Mouse (Mus musculus): Measurements from ENCODE around the gene Ppp1r27. TPM values are rescaled to one million over a fixed set of nuclear protein-coding genes. Genes with fewer than 3 reads are reported as not detected.

Ppp1r27 gene
- polyA plus RNA-seq, 1 experiment from 2014 or later: not detected

DNA sequence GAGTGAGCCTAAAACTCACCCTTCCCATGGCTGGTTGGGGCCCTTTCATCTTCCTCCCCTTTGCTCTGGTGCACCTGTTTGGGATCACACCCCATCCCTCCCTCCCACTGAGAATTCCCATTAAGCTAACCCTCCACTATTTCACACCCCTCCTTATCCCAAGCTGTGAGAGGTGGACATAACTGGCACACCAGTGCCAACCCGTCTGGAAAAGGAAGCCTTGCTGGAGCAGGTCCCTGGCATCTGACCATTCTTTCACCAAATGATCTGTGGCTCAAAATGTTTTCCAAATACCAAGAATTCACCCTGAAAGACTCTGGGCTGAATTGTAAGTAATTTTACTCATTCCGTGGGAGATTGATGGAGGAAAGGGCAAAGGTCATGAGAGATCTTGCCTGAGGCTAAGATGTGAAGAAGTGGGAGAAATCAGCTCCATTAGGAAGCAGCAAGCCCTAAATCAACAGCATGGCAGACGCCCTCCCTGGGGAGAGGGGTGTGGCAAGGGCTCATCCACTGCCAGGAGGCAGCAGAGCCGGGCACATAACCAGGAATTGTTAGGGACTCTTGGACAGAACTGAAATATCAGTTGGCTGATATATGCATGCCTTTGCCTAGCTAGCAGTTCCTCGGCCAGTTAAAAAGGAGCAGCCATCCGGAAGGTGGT, 38.0 kb downstream of the Ppp1r27 start:
- H3K27ac ChIP-seq (ENCODE audit: low read length): no peak overlapping the region
- no peaks in the 10 kb centered on the region for H3K9me3 ChIP-seq (ENCODE audit: control insufficient read depth, low read length)
- no peak overlapping the region for H3K4me3 ChIP-seq (ENCODE audit: low read length)
- no peak overlapping the region for H3K9ac ChIP-seq (ENCODE audit: low read depth, low read length)
- no peaks in the 10 kb centered on the region for H3K27me3 ChIP-seq (replicated peaks; ENCODE audit: control insufficient read depth, insufficient read depth, low read length)
- ATAC-seq: no peak
- H3K4me1 ChIP-seq (ENCODE audit: control insufficient read depth, insufficient read depth, low read length): peaks cover 22% of the 10 kb centered on the region
- H3K4me2 ChIP-seq (ENCODE audit: low read depth, low read length): no peak overlapping the region
- whole genome bisulfite sequencing: 36% methylated on average over 6 of the region's 6 CpGs
- no peaks in the 10 kb centered on the region for H3K36me3 ChIP-seq (ENCODE audit: control insufficient read depth, insufficient read depth, low read length)

DNA sequence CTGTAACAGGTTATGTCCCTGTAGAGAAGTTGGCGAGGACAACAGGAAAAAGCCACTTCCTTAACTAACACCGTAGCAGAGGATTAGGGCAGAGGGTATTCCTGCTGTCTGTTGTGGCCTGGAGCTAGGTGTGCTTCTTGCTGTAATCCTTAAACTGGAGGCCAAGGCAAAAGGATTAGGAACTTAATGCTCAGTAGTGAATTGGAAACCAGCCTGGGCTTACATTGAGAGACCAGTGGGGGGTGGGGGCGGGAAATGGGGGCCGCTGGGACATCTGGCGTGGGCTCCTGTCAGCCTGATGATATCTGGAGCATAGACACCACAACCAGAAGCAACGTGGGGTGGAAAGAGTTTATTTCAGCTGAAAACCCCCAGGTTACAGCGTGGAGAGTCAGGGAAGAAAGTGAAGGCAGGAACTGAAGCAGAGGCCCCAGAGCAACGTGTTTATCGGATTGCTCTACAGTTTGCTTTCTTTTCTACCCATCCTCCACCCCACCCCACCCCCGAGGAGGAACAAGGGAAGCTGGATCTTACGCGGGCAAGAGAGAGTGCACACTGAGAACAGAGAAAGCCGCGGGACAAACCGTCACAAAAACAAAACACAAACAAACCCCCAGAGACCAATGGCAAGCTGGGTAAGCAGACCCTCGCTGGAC, 40.4 kb downstream of the Ppp1r27 start:
- Histone ChIP-seq H3K9ac (ENCODE audit: low read depth, low read length) (peak overlapping the region; percentile 60), H3K27ac (ENCODE audit: low read length) (peak overlapping the region; percentile 86), H3K4me3 (ENCODE audit: low read length) (peak overlapping the region; percentile 34), H3K9me3 (ENCODE audit: control insufficient read depth, low read length) (no peaks in the 10 kb centered on the region), H3K27me3 (replicated peaks; ENCODE audit: control insufficient read depth, insufficient read depth, low read length) (no peaks in the 10 kb centered on the region), H3K4me1 (ENCODE audit: control insufficient read depth, insufficient read depth, low read length) (peaks cover 28% of the 10 kb centered on the region), H3K36me3 (ENCODE audit: control insufficient read depth, insufficient read depth, low read length) (no peaks in the 10 kb centered on the region), H3K4me2 (ENCODE audit: low read depth, low read length) (peak overlapping the region; percentile 56)
- WGBS: 8% methylated on average over 16 of the region's 16 CpGs
- peak; percentile 23; the same call in 1 of the 2 replicates for ATAC-seq

DNA sequence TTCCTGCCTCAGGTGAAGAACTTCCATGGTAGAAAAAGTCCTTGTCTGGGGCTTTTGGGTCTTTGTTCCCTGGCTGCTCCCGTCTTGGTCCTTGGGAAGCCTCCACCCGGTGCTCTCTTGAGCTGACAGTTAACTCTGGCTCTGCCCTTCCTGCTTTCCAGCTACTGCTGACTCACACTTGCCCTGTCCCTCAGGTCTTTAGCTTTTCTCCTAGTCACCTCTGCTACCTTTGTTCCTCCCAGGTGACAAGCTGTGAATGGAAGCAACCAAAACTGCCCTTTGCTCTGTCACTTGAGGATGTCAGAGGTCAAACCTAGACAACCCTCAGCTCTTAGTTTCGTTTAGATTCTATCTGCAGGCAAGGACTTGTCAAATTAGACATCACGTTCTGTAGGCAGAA, 41.0 kb downstream of the Ppp1r27 start:
- Histone ChIP-seq H3K27me3 (replicated peaks; ENCODE audit: control insufficient read depth, insufficient read depth, low read length) (no peaks in the 10 kb centered on the region), H3K9me3 (ENCODE audit: control insufficient read depth, low read length) (no peaks in the 10 kb centered on the region), H3K36me3 (ENCODE audit: control insufficient read depth, insufficient read depth, low read length) (no peaks in the 10 kb centered on the region), H3K4me1 (ENCODE audit: control insufficient read depth, insufficient read depth, low read length) (peaks cover 29% of the 10 kb centered on the region), H3K4me3 (ENCODE audit: low read length) (peak overlapping the region; percentile 34; the same call in 1 of the 2 replicates), H3K27ac (ENCODE audit: low read length) (peak overlapping the region; percentile 86), H3K4me2 (ENCODE audit: low read depth, low read length) (peak overlapping the region; percentile 56), H3K9ac (ENCODE audit: low read depth, low read length) (peak overlapping the region; percentile 60)
- ATAC-seq: peak; percentile 49
- 37% methylated on average over 4 of the region's 4 CpGs for WGBS

DNA sequence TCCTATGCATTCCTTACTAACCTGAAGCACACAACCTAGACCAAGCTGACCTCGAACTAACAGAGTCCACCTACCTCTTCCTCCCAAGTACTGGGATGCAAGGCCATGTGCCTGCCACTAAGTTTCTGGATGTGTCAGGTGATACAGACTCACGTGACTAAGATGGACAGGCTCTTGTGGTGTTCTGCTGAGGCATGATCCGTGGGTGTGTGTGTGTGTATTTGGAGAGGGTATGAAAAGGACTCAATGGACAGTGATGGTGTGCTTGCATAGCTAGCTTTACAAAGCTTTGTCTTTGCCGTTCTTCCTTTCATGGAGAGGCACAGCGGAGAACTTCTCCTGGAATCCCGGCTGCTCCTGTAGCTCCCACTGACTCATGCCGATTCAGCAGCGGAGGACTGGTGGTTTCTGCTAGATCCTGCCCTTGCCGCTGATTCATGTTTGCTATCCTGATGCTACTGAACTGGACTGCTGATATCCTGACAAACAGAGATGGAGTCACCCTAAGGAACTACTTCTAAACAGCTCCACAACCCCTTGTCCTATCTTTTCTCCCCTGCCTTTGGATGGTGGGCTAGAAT, 42.6 kb downstream of the Ppp1r27 start:
- no peaks in the 10 kb centered on the region for H3K27me3 ChIP-seq (replicated peaks; ENCODE audit: control insufficient read depth, insufficient read depth, low read length)
- no peak overlapping the region for H3K9ac ChIP-seq (ENCODE audit: low read depth, low read length)
- 71% methylated on average over 9 of the region's 9 CpGs for WGBS
- no peak overlapping the region for H3K4me2 ChIP-seq (ENCODE audit: low read depth, low read length)
- 0 out of 2 replicates have a peak overlapping the region, but pooled peaks have one; percentile 37 for H3K27ac ChIP-seq (ENCODE audit: low read length)
- no peak overlapping the region for H3K4me3 ChIP-seq (ENCODE audit: low read length)
- H3K4me1 ChIP-seq (ENCODE audit: control insufficient read depth, insufficient read depth, low read length): peaks cover 29% of the 10 kb centered on the region
- no peaks in the 10 kb centered on the region for H3K36me3 ChIP-seq (ENCODE audit: control insufficient read depth, insufficient read depth, low read length)
- H3K9me3 ChIP-seq (ENCODE audit: control insufficient read depth, low read length): no peaks in the 10 kb centered on the region
- ATAC-seq: no peak

DNA sequence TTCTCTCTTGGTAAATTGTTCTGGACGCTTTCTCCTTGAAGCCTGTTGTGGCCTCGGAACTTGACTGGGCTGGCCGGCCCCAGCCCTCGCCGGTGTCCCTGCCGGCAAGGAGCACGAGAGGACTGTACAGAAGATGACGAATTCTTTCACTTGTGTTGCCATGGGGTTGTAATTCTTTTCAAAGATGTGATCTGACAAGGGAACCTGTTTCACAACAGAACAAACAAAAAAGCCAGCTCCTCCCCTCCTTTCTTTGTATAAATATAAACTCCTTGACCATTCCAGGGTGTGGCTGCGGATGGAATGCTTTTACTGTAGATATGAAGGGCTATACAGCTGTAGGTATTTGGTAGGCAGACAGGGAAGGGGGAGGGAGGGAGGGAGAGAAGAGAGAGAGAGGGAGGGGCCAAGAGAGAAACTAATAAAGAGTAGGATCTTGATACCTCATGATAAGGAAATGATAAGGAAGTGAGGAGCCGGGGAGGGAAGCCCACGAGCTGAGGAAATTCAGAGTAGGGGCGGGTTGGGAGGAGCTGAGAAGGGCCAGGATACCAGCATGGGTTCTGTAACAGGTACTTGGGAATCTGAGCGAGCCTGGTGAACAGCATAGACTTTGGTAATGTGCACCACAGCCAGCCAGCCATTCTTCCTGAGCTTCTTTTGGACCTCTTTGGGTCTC, 43.2 kb downstream of the Ppp1r27 start:
- Histone ChIP-seq H3K27me3 (replicated peaks; ENCODE audit: control insufficient read depth, insufficient read depth, low read length) (no peaks in the 10 kb centered on the region), H3K9me3 (ENCODE audit: control insufficient read depth, low read length) (no peaks in the 10 kb centered on the region), H3K9ac (ENCODE audit: low read depth, low read length) (no peak overlapping the region), H3K4me2 (ENCODE audit: low read depth, low read length) (peak overlapping the region; percentile 36; the same call in 1 of the 2 replicates), H3K36me3 (ENCODE audit: control insufficient read depth, insufficient read depth, low read length) (no peaks in the 10 kb centered on the region), H3K4me3 (ENCODE audit: low read length) (no peak overlapping the region), H3K4me1 (ENCODE audit: control insufficient read depth, insufficient read depth, low read length) (peaks cover 29% of the 10 kb centered on the region), H3K27ac (ENCODE audit: low read length) (peak overlapping the region; percentile 70)
- WGBS: 55% methylated on average over 13 of the region's 13 CpGs
- ATAC-seq: peak; percentile 82

DNA sequence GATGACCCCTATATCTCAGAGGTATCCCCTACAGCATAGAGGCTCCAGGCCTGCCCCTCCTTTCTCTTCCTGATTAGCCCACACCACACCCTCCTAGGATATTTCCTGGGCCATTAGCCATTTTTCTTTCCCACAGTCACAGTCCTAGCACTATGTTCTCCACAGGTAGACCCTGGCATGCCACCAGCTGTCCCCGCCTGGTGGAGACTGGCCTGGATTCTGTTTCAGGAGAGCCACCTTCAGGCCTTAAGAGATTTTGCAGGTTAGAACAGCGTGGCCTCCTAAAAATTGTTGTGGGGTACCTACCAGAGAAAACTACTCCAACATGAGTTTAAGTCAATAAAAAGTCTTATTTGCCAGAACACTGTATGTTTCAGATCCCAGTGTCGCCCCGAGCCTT, 44.0 kb downstream of the Ppp1r27 start:
- Histone ChIP-seq H3K27ac (ENCODE audit: low read length) (peak overlapping the region; percentile 70), H3K4me3 (ENCODE audit: low read length) (no peak overlapping the region), H3K4me1 (ENCODE audit: control insufficient read depth, insufficient read depth, low read length) (peaks cover 29% of the 10 kb centered on the region), H3K36me3 (ENCODE audit: control insufficient read depth, insufficient read depth, low read length) (no peaks in the 10 kb centered on the region), H3K27me3 (replicated peaks; ENCODE audit: control insufficient read depth, insufficient read depth, low read length) (no peaks in the 10 kb centered on the region), H3K9ac (ENCODE audit: low read depth, low read length) (no peak overlapping the region), H3K4me2 (ENCODE audit: low read depth, low read length) (no peak overlapping the region), H3K9me3 (ENCODE audit: control insufficient read depth, low read length) (no peaks in the 10 kb centered on the region)
- ATAC-seq: peak; percentile 45
- WGBS: 47% methylated on average over 4 of the region's 4 CpGs

DNA sequence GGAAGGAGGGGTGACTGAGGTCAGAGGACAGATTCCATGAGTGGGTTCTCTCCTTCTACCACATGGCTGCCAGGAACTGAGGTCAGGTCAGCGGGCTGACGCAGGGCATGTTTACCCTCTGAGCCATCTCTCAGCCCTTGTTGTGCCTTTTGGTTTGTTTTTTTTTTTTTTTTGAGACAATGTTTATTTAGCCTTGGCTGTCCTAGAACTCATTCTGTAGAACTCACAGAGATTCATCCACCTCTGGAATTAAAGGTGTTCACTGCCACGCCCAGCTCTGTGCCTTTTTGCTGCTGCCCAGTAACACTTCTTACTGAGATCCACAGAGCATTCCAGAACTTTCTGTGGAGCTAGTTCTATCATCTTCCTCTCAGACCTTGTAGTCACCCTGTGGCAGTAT, 45.3 kb downstream of the Ppp1r27 start:
- Histone ChIP-seq H3K9me3 (ENCODE audit: control insufficient read depth, low read length) (no peaks in the 10 kb centered on the region), H3K4me3 (ENCODE audit: low read length) (no peak overlapping the region), H3K4me2 (ENCODE audit: low read depth, low read length) (no peak overlapping the region), H3K27ac (ENCODE audit: low read length) (no peak overlapping the region), H3K4me1 (ENCODE audit: control insufficient read depth, insufficient read depth, low read length) (peaks cover 32% of the 10 kb centered on the region), H3K27me3 (replicated peaks; ENCODE audit: control insufficient read depth, insufficient read depth, low read length) (no peaks in the 10 kb centered on the region), H3K36me3 (ENCODE audit: control insufficient read depth, insufficient read depth, low read length) (no peaks in the 10 kb centered on the region), H3K9ac (ENCODE audit: low read depth, low read length) (no peak overlapping the region)
- WGBS: 81% methylated on average over 3 of the region's 3 CpGs
- ATAC-seq: no peak

DNA sequence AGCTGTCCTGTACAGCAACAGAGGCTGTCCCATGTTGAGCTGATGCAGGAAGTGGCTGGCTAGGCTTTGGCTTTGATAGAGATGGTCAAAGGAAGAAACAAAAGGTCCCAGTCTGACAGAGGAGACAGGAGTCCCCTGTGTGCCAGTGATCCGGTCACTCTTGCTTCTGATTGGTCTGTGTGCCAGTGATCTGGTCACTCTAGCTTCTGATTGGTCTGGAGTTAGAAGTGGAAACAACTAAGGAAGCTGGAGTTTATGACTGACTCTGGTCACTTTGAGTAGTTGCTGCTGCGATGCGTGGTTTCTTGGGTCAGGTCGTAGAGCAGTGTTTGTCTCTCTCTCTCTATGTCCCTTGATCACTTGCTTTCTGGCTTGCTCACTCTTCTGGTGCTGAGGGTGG, 49.2 kb downstream of the Ppp1r27 start:
- H3K4me3 ChIP-seq (ENCODE audit: low read length): no peak overlapping the region
- no peak for ATAC-seq
- H3K9ac ChIP-seq (ENCODE audit: low read depth, low read length): no peak overlapping the region
- H3K27ac ChIP-seq (ENCODE audit: low read length): no peak overlapping the region
- H3K4me2 ChIP-seq (ENCODE audit: low read depth, low read length): no peak overlapping the region
- no peaks in the 10 kb centered on the region for H3K27me3 ChIP-seq (replicated peaks; ENCODE audit: control insufficient read depth, insufficient read depth, low read length)
- WGBS: 78% methylated on average over 4 of the region's 4 CpGs
- peaks cover 9% of the 10 kb centered on the region for H3K36me3 ChIP-seq (ENCODE audit: control insufficient read depth, insufficient read depth, low read length)
- H3K4me1 ChIP-seq (ENCODE audit: control insufficient read depth, insufficient read depth, low read length): peaks cover 21% of the 10 kb centered on the region
- H3K9me3 ChIP-seq (ENCODE audit: control insufficient read depth, low read length): no peaks in the 10 kb centered on the region

DNA sequence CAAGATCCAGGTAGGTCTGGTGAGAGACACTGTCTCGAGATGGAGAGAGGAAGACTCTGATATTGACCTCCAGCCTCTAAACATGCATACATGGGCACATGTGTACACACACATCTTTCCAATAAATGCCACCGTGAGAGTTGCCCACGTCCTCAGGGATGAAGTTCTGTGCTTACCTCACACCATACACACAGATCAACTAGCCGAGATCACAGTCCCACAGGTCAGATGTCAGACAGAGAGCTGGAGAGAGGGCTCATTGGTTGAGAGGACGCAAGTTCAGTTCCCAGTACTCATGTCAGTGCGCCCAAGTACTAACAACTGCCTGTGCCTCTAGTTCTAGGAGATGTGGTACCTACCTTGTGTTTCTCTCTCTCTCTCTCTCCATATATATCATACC, 49.9 kb downstream of the Ppp1r27 start:
- Histone ChIP-seq H3K27me3 (replicated peaks; ENCODE audit: control insufficient read depth, insufficient read depth, low read length) (no peaks in the 10 kb centered on the region), H3K4me3 (ENCODE audit: low read length) (no peak overlapping the region), H3K4me1 (ENCODE audit: control insufficient read depth, insufficient read depth, low read length) (peaks cover 21% of the 10 kb centered on the region), H3K36me3 (ENCODE audit: control insufficient read depth, insufficient read depth, low read length) (peaks cover 10% of the 10 kb centered on the region), H3K27ac (ENCODE audit: low read length) (peak overlapping the region; percentile 64; the same call in 1 of the 2 replicates), H3K9me3 (ENCODE audit: control insufficient read depth, low read length) (no peaks in the 10 kb centered on the region), H3K4me2 (ENCODE audit: low read depth, low read length) (no peak overlapping the region), H3K9ac (ENCODE audit: low read depth, low read length) (0 out of 2 replicates have a peak overlapping the region, but pooled peaks have one; percentile 48)
- 56% methylated on average over 6 of the region's 6 CpGs for WGBS
- peak; percentile 3; the same call in 1 of the 2 replicates for ATAC-seq
